Mouse (Mus musculus): ENCODE results near the gene Aim2. TPM values are rescaled to one million over a fixed set of nuclear protein-coding genes. Genes with fewer than 3 reads are reported as not detected.

The Aim2 gene
- polyA plus RNA-seq, 1 experiment from 2014 or later, result 1.5 TPM

GRCm38 (mm10) chr1:173398323-173398970 is 47.8 kb downstream of the Aim2 start:
- ATAC-seq (ENCODE audit: insufficient number of reproducible peaks, insufficient read depth, low FRiP score, low TSS enrichment, low read depth), result no peak
- Histone ChIP-seq H3K4me1 (replicated peaks) (no peaks in the 10 kb centered on the region), H3K27ac (no peak overlapping the region), H3K9ac (replicated peaks) (no peak overlapping the region), H3K4me3 (replicated peaks) (no peak overlapping the region), H3K27me3 (no peaks in the 10 kb centered on the region), H3K4me2 (no peak overlapping the region), H3K9me3 (no peaks in the 10 kb centered on the region), H3K36me3 (no peaks in the 10 kb centered on the region)
- WGBS, result 40% methylated on average over 3 of the region's 3 CpGs

GRCm38 (mm10) chr1:173404696-173405309 is 54.1 kb downstream of the Aim2 start:
- no peak for ATAC-seq (ENCODE audit: insufficient number of reproducible peaks, insufficient read depth, low FRiP score, low TSS enrichment, low read depth)
- H3K4me2 ChIP-seq, result no peak overlapping the region
- H3K36me3 ChIP-seq, result no peaks in the 10 kb centered on the region
- H3K4me3 ChIP-seq (replicated peaks), result no peak overlapping the region
- WGBS, result 89% methylated on average over 5 of the region's 5 CpGs
- H3K27me3 ChIP-seq, result no peaks in the 10 kb centered on the region
- H3K4me1 ChIP-seq (replicated peaks), result no peaks in the 10 kb centered on the region
- H3K9ac ChIP-seq (replicated peaks), result no peak overlapping the region
- no peak overlapping the region for H3K27ac ChIP-seq
- H3K9me3 ChIP-seq, result no peaks in the 10 kb centered on the region

GRCm38 (mm10) chr1:173409066-173409465 is 58.4 kb downstream of the Aim2 start:
- H3K27me3 ChIP-seq, result no peaks in the 10 kb centered on the region
- no peak overlapping the region for H3K27ac ChIP-seq
- H3K4me2 ChIP-seq, result no peak overlapping the region
- no peaks in the 10 kb centered on the region for H3K36me3 ChIP-seq
- no peak for ATAC-seq (ENCODE audit: insufficient number of reproducible peaks, insufficient read depth, low FRiP score, low TSS enrichment, low read depth)
- no peaks in the 10 kb centered on the region for H3K9me3 ChIP-seq
- H3K4me3 ChIP-seq (replicated peaks), result no peak overlapping the region
- H3K4me1 ChIP-seq (replicated peaks), result 0 out of 2 replicates have a peak, but pooled peaks cover 6% of the 10 kb centered on the region
- no peak overlapping the region for H3K9ac ChIP-seq (replicated peaks)

- 87% methylated on average over 4 of the region's 4 CpGs for WGBS
- no peak overlapping the region for H3K27ac ChIP-seq
- ATAC-seq (ENCODE audit: insufficient number of reproducible peaks, insufficient read depth, low FRiP score, low TSS enrichment, low read depth), result no peak
These were observed 61.2 kb downstream of the Aim2 start for GRCm38 (mm10) chr1:173411863-173412262.

GRCm38 (mm10) chr1:173414631-173415030 is 64.0 kb downstream of the Aim2 start:
- H3K27ac ChIP-seq, result no peak overlapping the region
- no peaks in the 10 kb centered on the region for H3K27me3 ChIP-seq
- H3K36me3 ChIP-seq, result no peaks in the 10 kb centered on the region
- H3K9me3 ChIP-seq, result no peaks in the 10 kb centered on the region
- H3K9ac ChIP-seq (replicated peaks), result no peak overlapping the region
- no peak overlapping the region for H3K4me2 ChIP-seq
- H3K4me3 ChIP-seq (replicated peaks), result no peak overlapping the region
- WGBS, result 56% methylated on average over 3 of the region's 3 CpGs
- peaks cover 14% of the 10 kb centered on the region for H3K4me1 ChIP-seq (replicated peaks)
- peak; percentile 45; the same call in 1 of the 2 replicates for ATAC-seq (ENCODE audit: insufficient number of reproducible peaks, insufficient read depth, low FRiP score, low TSS enrichment, low read depth)

More at GRCm38 (mm10) chr1:173411863-173412262, 61.2 kb downstream of the Aim2 start:
- Histone ChIP-seq H3K4me2 (no peak overlapping the region), H3K9ac (replicated peaks) (no peak overlapping the region), H3K27me3 (no peaks in the 10 kb centered on the region), H3K9me3 (no peaks in the 10 kb centered on the region), H3K4me3 (replicated peaks) (no peak overlapping the region), H3K4me1 (replicated peaks) (peaks cover 9% of the 10 kb centered on the region; the same call in 1 of the 2 replicates), H3K36me3 (no peaks in the 10 kb centered on the region)

- H3K9ac ChIP-seq (replicated peaks), result no peak overlapping the region
- no peaks in the 10 kb centered on the region for H3K36me3 ChIP-seq
- no peak overlapping the region for H3K27ac ChIP-seq
- WGBS, result 81% methylated on average over 3 of the region's 3 CpGs
- ATAC-seq (ENCODE audit: insufficient number of reproducible peaks, insufficient read depth, low FRiP score, low TSS enrichment, low read depth), result no peak
- H3K4me1 ChIP-seq (replicated peaks), result peaks cover 8% of the 10 kb centered on the region
- no peaks in the 10 kb centered on the region for H3K27me3 ChIP-seq
- H3K4me2 ChIP-seq, result no peak overlapping the region
- no peaks in the 10 kb centered on the region for H3K9me3 ChIP-seq
- no peak overlapping the region for H3K4me3 ChIP-seq (replicated peaks)
These were observed 67.8 kb downstream of the Aim2 start for GRCm38 (mm10) chr1:173418516-173418915.

GRCm38 (mm10) chr1:173418936-173419621 is 68.4 kb downstream of the Aim2 start:
- Histone ChIP-seq H3K4me2 (no peak overlapping the region), H3K27me3 (no peaks in the 10 kb centered on the region), H3K4me1 (replicated peaks) (peaks cover 8% of the 10 kb centered on the region), H3K9me3 (no peaks in the 10 kb centered on the region), H3K27ac (no peak overlapping the region), H3K9ac (replicated peaks) (no peak overlapping the region), H3K36me3 (no peaks in the 10 kb centered on the region), H3K4me3 (replicated peaks) (no peak overlapping the region)
- peak; percentile 34; the same call in 1 of the 2 replicates for ATAC-seq (ENCODE audit: insufficient number of reproducible peaks, insufficient read depth, low FRiP score, low TSS enrichment, low read depth)
- WGBS, result 80% methylated on average over 1 of the region's 1 CpGs

- Histone ChIP-seq H3K9ac (replicated peaks) (no peak overlapping the region), H3K4me2 (no peak overlapping the region), H3K36me3 (no peaks in the 10 kb centered on the region), H3K4me3 (replicated peaks) (no peak overlapping the region), H3K27ac (no peak overlapping the region), H3K27me3 (no peaks in the 10 kb centered on the region), H3K9me3 (no peaks in the 10 kb centered on the region), H3K4me1 (replicated peaks) (peaks cover 6% of the 10 kb centered on the region; the same call in 1 of the 2 replicates)
- WGBS, result 72% methylated on average over 6 of the region's 6 CpGs
- no peak for ATAC-seq (ENCODE audit: insufficient number of reproducible peaks, insufficient read depth, low FRiP score, low TSS enrichment, low read depth)
These were observed 69.7 kb downstream of the Aim2 start for GRCm38 (mm10) chr1:173420374-173420773.

- Histone ChIP-seq H3K36me3 (no peaks in the 10 kb centered on the region), H3K9me3 (no peaks in the 10 kb centered on the region), H3K4me3 (replicated peaks) (no peak overlapping the region), H3K27me3 (no peaks in the 10 kb centered on the region), H3K27ac (no peak overlapping the region), H3K4me1 (replicated peaks) (no peaks in the 10 kb centered on the region), H3K4me2 (no peak overlapping the region), H3K9ac (replicated peaks) (no peak overlapping the region)
- 85% methylated on average over 2 of the region's 2 CpGs for WGBS
- ATAC-seq (ENCODE audit: insufficient number of reproducible peaks, insufficient read depth, low FRiP score, low TSS enrichment, low read depth), result no peak
These were observed 75.7 kb downstream of the Aim2 start for GRCm38 (mm10) chr1:173426345-173426744.

GRCm38 (mm10) chr1:173427385-173427784 is 76.7 kb downstream of the Aim2 start:
- H3K4me2 ChIP-seq, result no peak overlapping the region
- WGBS, result 75% methylated on average over 8 of the region's 8 CpGs

GRCm38 (mm10) chr1:173429995-173430699 is 79.5 kb downstream of the Aim2 start:
- Histone ChIP-seq H3K9ac (replicated peaks) (no peak overlapping the region), H3K27me3 (no peaks in the 10 kb centered on the region), H3K4me3 (replicated peaks) (no peak overlapping the region), H3K4me2 (no peak overlapping the region), H3K9me3 (no peaks in the 10 kb centered on the region), H3K36me3 (no peaks in the 10 kb centered on the region), H3K27ac (no peak overlapping the region), H3K4me1 (replicated peaks) (no peaks in the 10 kb centered on the region)
- 82% methylated on average over 5 of the region's 5 CpGs for WGBS
- ATAC-seq (ENCODE audit: insufficient number of reproducible peaks, insufficient read depth, low FRiP score, low TSS enrichment, low read depth), result no peak

More at GRCm38 (mm10) chr1:173427385-173427784, 76.7 kb downstream of the Aim2 start:
- no peak overlapping the region for H3K9ac ChIP-seq (replicated peaks)
- ATAC-seq (ENCODE audit: insufficient number of reproducible peaks, insufficient read depth, low FRiP score, low TSS enrichment, low read depth), result no peak
- H3K9me3 ChIP-seq, result no peaks in the 10 kb centered on the region
- no peak overlapping the region for H3K4me3 ChIP-seq (replicated peaks)
- no peaks in the 10 kb centered on the region for H3K27me3 ChIP-seq
- no peak overlapping the region for H3K27ac ChIP-seq
- H3K4me1 ChIP-seq (replicated peaks), result no peaks in the 10 kb centered on the region
- H3K36me3 ChIP-seq, result no peaks in the 10 kb centered on the region

Measured in limb, embryonic 12.5 days (tissue).